Mouse (Mus musculus) c-Kit-positive CD71-positive TER-119-negative erythroid progenitor cells, embryonic 14.5 days (primary cell): ENCODE measurements around the gene Grhl1.
A peak's percentile ranks its signal among the peaks of the same experiment; 100 is the strongest.
"Not testable (repeated sequence)": the region's sequence is repeated elsewhere in the genome, so short reads cannot be mapped to it uniquely, and the experiment has no call there.

Source experiments
- DNase-seq: peaks from one replicate; pipeline ENCODE4 v3.0.0-alpha.2; 2013; ENCODE audit warnings: low read depth

Gene Grhl1

GRCm38 (mm10) chr12:24571523-24572392, at the start of gene Grhl1:
TSS of gene Grhl1 (plus strand) at chr12:24572283.
- DNase-seq = peak; percentile 85

- not testable (repeated sequence) for DNase-seq
These were observed 47.0 kb upstream of the Grhl1 start for GRCm38 (mm10) chr12:24525065-24525464.

- peak; percentile 3 for DNase-seq
These were observed 35.7 kb upstream of the Grhl1 start for GRCm38 (mm10) chr12:24536390-24536789.

GRCm38 (mm10) chr12:24537201-24537600, 34.9 kb upstream of the Grhl1 start:
- no peak for DNase-seq

- no peak for DNase-seq
These were observed 34.1 kb upstream of the Grhl1 start for GRCm38 (mm10) chr12:24537965-24538364.

- no peak for DNase-seq
These were observed 30.5 kb upstream of the Grhl1 start for GRCm38 (mm10) chr12:24541426-24542154.

DNA sequence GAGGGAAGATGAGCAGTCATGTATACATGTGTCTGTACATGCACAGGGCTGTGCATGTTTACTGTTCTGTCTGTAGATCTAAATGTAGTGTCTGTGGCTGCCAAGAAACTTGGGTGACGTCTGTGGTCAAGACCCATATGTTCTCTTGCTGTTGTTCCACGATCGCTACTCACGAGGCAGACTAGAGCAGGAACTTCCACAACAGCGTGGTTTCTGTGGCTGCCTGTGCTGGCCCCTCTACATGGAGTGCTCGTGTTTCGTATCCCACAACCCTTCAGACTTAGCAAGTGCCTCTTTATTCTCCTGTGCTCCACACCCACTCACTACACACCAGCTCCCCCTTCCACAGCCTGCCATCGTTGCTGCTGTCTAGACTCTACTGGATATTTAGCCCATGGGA, 24.4 kb upstream of the Grhl1 start:
- DNase-seq = no peak

- no peak for DNase-seq
These were observed 23.2 kb upstream of the Grhl1 start for GRCm38 (mm10) chr12:24548885-24549284.

DNA sequence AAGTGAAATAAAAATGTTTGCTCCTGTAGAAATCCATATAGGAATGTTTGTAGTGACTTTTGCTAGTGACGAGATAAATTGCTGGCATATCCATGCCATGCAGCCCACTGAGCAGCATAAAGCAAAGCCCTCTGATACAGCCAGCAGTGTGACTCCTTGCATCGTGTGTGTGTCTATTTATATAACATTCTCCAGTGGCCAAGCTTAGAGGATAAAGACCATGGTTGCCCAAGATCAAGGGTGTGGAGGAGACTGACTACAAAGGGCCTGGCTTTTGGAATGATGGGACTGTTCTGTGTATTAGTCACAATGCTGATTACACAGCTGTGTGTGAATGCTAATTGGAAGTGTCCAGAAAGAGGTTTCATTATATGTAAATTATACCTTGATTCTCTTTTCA, 19.6 kb upstream of the Grhl1 start:
- DNase-seq = no peak

DNA sequence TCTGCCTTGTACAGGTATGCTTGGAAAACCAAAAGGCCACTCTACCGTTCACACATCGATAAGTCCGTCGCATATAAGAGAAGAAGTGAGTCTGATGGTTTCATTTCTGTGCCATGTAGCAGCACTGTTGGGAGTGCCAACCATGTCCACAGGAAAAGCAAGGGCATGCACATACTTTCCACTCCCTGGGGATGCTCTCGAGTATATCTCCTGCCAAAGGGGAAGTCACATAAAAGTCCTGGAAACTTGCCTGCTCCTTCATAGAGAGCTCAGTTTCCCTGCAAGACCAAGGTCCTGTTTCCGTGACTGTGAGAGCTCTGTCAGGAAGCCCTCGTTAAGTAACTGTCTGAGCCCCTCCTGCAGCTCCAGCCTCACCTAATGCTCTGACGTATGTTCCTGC, 16.1 kb upstream of the Grhl1 start:
- no peak for DNase-seq

DNA sequence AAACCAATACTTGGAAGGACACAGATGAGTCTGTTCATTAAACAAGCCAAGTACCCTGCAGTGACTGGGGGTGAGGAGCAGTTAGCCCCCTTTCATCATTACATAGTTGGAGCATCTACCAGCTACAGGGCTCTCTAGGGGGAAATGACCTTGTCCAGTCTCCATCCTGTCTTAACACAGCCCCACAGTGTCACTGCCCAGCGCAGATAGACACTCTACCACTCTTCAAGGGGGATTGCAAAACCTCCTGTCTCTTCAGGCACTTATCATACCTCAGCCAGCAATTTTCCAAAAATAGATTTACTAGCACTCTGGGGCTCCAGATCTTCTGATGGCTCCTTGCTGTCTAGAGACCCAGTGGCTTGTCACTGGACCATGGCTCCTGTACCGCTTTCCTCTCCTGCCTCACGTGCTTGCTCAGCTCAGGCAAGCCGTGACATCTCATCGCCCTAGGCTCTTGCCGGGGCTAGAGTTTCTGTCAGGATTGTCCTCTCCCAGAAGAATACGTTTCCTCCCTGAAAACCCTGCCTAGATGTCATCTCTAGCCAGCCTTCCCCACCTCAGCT, 8.6 kb upstream of the Grhl1 start:
- no peak for DNase-seq

GRCm38 (mm10) chr12:24565311-24565710, 6.8 kb upstream of the Grhl1 start:
- DNase-seq = no peak

DNA sequence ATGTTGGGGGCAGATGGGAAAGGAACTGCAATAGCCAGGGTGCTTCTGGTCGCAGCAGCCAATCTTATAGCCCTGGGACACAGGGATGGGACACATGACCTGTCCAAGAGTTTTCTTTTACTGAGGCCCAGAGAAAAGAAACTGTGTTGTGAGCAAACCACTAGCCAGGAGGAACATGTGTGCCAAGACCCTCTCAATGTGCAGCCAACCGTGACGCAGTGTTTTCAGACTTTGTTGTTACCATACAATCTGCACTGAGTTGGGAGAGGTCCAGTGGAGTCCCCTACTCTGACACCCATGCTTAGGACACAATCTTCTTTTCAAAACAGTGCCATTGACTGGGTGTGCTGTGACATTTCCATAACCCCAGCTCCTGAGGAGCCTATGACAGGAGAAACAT, 4.5 kb upstream of the Grhl1 start:
- no peak for DNase-seq

DNA sequence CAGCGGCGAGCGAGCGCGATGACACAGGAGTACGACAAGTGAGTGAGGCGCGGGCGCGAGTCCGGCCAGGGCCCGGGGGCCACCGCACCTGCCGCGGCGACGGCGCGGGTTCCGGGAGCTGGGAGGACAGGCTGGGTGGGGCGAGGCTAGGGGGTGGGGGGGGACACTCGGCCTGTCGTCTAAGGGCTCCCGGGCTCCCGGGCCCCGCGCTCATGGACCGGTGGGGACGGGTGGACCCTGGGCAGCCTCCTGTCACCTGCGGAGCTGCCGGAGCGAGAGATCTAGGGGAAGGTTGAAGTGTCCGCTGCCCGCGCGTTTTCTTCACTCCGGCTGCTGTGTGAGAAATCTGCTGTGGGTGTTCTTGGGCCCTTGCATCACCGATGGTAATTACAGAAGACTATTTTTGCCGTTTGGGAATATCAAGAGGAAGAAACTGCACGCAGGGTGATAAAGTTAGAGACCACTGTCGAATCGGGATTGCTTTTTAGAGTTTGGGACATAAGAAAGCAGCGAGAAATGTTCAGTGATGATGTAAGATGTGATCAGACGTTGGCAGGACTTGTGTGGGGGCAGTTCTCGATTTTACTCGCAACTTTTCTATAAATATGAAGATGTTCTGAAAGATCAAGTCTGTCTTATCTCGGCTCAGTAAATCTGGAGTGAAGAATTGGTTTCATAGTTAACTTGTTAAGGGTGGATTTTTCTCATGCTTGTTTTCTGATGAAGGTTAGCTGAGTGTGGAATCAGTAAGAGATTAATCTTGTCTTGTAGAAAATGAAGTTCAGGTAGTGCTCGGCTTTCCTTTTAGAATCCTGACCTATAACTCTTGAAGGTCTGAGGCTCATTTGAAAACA, 565 bp downstream of the Grhl1 start:
- DNase-seq = no peak

DNA sequence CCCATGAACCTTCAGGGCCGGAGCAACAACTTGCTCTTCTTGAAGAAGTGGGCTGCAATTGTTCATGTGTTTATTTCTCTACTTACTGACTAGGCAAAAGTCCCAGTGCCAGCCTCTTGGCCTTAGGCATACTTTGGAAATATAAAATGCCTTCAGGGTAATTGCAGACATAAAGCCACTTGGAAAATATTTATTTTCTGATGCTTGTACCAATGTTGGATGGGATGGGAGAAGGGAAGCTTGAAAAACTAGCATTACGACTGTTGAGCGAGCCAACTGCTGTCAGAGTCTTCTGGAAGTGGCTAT, 1.1 kb downstream of the Grhl1 start:
- no peak for DNase-seq

- DNase-seq = no peak
These were observed 2.8 kb downstream of the Grhl1 start for GRCm38 (mm10) chr12:24574870-24575269.

DNA sequence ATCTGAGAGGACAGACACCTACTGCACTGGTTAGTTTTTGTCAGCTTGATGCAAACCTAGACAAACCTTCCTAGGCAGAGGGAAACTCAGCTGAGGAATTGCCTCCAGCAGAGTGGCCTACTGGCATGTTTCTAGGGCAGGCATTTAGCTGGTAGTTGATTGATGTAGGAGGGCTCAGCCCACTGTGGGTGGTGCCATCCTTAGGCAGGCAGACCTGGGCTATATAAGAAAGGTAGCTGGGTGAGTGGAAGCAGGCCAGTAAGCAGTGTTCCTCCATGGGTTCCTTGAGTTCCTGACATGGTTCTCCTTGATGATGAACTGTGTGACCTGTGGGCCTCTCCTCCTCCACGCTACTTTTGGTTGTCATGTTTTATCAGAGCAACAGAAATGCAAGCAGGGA, 8.4 kb downstream of the Grhl1 start:
- DNase-seq = no peak

GRCm38 (mm10) chr12:24580996-24581683, 9.1 kb downstream of the Grhl1 start:
- DNase-seq = peak; percentile 43

DNA sequence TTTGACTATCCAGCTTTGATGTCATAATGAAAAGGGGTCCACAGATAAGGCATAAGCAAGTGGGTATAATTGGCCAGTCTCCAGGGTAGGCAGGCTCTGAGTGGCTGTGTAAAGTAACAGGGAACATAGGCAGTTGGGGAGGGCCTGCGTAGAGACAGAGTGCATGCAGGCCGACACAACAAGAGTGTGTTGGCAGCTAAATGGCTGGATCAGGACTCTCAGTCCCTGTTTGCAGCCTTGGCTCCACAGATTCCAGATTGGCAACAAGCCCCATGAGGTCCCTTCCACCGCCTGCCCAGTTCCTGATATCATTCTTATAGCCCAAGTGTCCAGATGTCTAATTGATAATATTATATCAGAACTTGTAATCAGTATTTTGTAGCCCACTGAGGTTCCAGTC, 11.6 kb downstream of the Grhl1 start:
- DNase-seq = no peak

DNA sequence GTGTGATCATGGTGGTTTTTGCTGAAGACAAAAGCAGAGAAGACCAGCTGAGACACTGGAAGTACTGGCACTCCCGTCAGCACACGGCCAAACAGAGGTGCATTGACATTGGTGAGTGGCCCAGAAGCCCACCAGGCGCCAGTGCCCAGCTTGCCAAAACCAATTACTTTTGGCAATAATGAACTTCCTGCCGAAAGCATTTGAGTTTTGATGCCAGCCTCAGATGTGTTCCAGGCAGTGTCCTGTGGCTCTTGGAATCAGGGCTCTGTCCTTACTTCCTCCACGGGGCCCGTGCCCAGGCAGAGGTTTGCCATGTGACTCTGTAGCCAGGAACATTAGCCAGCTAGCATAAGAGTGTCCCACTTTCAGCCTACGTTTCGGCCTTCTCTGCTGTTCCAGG, 12.8 kb downstream of the Grhl1 start:
- DNase-seq = no peak

GRCm38 (mm10) chr12:24586193-24586592, 14.1 kb downstream of the Grhl1 start:
- no peak for DNase-seq

DNA sequence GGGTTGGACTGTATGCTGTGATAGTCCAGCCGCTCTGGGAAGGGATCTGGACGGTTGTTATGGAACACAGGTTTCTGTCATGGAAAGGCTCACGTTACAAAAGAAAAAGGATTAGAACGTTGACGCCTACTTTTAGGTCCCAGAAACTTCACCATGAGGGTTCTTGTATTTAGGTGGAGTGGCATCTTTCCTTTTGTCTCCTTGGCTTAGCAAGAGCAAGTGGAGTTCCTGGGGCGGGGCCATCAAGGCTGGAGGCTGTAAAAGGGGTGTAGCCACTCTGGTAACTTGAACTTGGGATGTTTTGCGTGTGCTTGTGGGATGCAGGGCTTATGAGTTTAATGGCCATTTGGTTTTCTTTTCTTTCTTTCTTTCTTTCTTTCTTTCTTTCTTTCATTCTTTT, 18.3 kb downstream of the Grhl1 start:
- no peak for DNase-seq
